15 mouse cellular contexts compared by ENCODE assay signal in the genomic region with DNA sequence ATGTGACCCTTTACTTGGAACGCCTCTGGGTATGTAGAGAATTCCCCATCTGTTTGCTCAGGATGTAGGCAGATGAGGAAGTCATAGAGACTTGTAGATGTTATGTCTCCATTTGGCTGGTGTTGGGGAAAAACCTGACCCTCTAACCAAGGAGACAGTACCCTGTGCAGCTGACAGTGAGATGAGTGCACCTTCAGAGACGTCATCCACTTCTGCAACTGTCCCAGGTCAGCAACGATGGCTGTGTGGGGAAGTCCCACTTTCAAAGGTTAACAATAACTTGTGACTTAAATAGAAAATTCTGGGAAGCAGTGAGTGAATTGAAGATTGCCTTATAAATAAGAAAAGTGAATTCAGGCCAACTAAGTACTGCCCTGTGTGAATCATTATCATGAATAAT.
"Had no signal": no experiment of that assay in that cellular context is flagged by ENCODE, and none has a peak within 500 bp of the region (broad histone marks: within the 10 kb centered on the region; RNA-seq: fewer than 3 reads in every experiment).

No protein-coding gene starts in this region.

- H3K9me3 ChIP-seq: lung, embryonic 15.5 days; megakaryocyte, embryonic 14.5 days; midbrain, embryonic 13.5 days; midbrain, embryonic 15.5 days; neural tube, embryonic 12.5 days had no signal

- H3K9ac ChIP-seq: lung, embryonic 15.5 days; midbrain, embryonic 13.5 days; midbrain, embryonic 15.5 days; neural tube, embryonic 12.5 days had no signal

- ATAC-seq: lung, postnatal 0 days; midbrain, embryonic 13.5 days; midbrain, embryonic 15.5 days had no signal

- H3K36me3 ChIP-seq: lung, embryonic 15.5 days; midbrain, embryonic 13.5 days; midbrain, embryonic 15.5 days; neural tube, embryonic 12.5 days had no signal

- H3K4me1 ChIP-seq: lung, embryonic 15.5 days; midbrain, embryonic 13.5 days; midbrain, embryonic 15.5 days; neural tube, embryonic 12.5 days had no signal

- H3K4me3 ChIP-seq: lung, embryonic 15.5 days; megakaryocyte, embryonic 14.5 days; midbrain, embryonic 13.5 days; midbrain, embryonic 15.5 days; neural tube, embryonic 12.5 days had no signal

- DNase-seq: lung, adult 18-20 months; lung, postnatal 14 days; lung, postnatal 36 days; right cerebral cortex, postnatal 14 days; thymus, adult 18-20 months; thymus, postnatal 14 days; thymus, postnatal 36 days had no signal

- H3K4me2 ChIP-seq: lung, embryonic 15.5 days; midbrain, embryonic 11.5 days; midbrain, embryonic 13.5 days; midbrain, embryonic 15.5 days; neural tube, embryonic 12.5 days had no signal

- H3K27ac ChIP-seq: lung, embryonic 15.5 days; macrophage; midbrain, embryonic 13.5 days; midbrain, embryonic 15.5 days; neural tube, embryonic 12.5 days had no signal

- H3K27me3 ChIP-seq: lung, embryonic 15.5 days; megakaryocyte, embryonic 14.5 days; midbrain, embryonic 13.5 days; midbrain, embryonic 15.5 days; neural tube, embryonic 12.5 days had no signal
